Mouse (Mus musculus): ENCODE results near the gene Lhfpl5.

Gene Lhfpl5

GRCm38 (mm10) chr17:28626937-28627336, 51.5 kb downstream of the Lhfpl5 start:
- no peak for DNase-seq (ENCODE audit: low read depth, low spot score)

GRCm38 (mm10) chr17:28628248-28629124, 53.0 kb downstream of the Lhfpl5 start:
- DNase-seq (ENCODE audit: low read depth, low spot score) = no peak

GRCm38 (mm10) chr17:28629125-28629524, 53.7 kb downstream of the Lhfpl5 start:
- no peak for DNase-seq (ENCODE audit: low read depth, low spot score)

Measured in mesoderm, embryonic 11.5 days (tissue).